Mouse (Mus musculus) adrenal gland, postnatal 25 days (tissue): ENCODE measurements around the gene Dscaml1. TPM values are rescaled to one million over a fixed set of nuclear protein-coding genes. Genes with fewer than 3 reads are reported as not detected.
A peak's percentile ranks its signal among the peaks of the same experiment; 100 is the strongest.

Experiments
- DNase-seq: peaks from one replicate; pipeline ENCODE4 v3.0.0; 2021; ENCODE audit warnings: mixed read lengths
- long read RNA-seq: library from polyadenylated mRNA; stranded (forward); transcript quantifications from one replicate; pipeline ENCODE4 v2.0.0, GENCODE M21; 2021
- total RNA-seq: library from RNA; stranded (reverse); gene quantifications from 2 replicates; pipeline ENCODE4 v1.2.3, GENCODE M21; 2021

Dscaml1 gene
- total RNA-seq = 0.62 and 1.5 TPM in 2 replicates
- long read RNA-seq = 0 reads

DNA sequence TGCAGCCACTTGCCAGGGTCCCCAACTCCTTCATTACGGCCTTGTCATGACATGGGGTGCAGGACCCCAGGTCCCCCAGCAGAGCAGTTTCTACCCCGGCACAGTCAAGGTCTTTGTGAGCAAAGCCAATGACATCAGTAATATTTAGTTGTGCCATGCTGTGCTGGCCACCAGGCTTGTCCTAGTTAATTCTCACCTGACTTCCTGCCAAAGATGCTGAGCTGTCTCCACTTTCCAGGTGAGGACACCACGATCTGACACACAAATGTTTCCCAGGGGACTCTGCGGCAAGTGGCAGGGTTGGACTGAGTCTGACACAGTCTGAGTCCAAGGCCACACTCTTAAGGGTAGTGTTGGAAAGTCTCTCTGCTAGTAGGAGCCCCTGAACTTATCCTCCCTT lies at the start of gene Dscaml1:
Gene Dscaml1, plus strand, starts transcription at position 173 of the 400 bp plus-strand sequence.
- DNase-seq = no peak

DNA sequence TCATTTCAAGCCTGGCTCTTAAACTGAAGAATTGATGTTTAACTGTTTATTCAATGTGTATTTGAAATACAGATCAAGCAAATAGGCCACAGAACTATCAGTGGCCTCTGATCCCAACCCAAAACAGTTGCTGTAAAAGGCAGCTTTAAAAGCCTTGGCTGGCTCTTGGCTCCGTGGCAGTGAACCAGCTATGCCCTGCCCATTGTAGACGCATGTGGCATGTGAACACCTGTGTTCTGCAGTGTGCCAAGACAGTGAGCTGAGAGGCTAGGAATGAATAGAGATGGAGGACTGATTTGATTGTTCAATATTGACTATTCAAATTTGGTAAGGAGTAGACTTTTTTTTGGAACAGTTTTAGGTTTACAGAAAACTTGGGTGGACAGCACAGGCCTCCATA lies 49.5 kb upstream of the Dscaml1 start:
- no peak for DNase-seq

DNA sequence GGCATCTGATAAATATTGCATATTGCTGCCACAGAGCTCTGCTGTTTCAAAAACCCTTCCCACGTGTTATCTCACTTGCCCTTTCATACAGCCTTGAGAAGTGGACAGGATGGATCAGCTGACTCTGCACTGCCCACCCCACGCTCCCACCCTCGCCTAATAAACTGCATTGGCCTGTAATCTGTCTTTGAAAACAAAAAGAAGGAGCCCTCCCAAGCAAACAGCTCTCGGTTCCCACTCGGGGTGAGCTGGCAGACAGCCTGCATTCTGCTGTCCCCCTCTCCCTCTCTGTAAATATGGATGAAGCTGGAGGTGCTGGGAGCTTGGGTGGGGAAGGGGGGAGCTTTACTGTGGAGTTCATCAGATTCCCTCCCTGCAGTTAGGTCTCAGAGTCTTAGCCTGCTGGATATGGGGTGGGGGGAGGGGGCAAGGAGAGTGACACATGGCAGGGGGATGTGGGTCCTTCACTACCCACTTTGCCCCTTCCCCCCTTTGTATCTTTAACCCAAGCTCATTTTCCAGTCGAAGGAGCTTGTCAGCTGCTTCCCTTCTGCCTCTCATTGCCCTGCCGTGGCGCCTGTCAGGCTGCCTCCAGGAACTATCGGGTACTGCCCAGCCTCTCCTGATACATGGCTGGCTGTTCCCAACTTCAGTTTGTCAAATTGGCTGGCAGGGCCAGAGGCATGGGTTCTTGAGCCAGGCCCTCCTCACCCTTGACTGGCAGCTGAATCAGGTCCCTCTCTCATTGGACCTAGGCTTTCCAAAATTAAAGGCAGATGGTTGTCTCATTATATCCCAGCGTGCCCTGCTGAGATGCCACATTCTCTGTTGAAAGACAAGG lies 45.8 kb upstream of the Dscaml1 start:
- DNase-seq = no peak

DNA sequence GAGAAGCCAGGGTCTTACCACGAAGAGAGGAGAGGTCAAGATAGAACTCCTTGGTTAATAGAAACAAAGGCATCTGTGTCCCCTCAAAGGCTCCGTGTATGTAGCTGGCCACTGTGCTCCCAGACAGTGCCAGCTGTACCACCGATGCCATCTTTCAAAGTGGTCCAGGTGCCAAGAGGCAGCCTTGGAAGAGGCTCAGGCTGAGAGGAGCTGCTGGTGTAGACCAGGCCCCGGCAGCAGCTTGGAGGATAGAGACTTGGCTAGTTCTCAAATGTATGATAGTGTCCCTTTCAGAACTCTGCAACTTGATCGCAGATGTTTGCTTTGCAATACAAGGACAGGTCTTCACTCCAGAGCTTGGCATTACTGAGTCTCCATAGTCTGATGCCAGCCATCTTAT lies 44.1 kb upstream of the Dscaml1 start:
- no peak for DNase-seq

DNA sequence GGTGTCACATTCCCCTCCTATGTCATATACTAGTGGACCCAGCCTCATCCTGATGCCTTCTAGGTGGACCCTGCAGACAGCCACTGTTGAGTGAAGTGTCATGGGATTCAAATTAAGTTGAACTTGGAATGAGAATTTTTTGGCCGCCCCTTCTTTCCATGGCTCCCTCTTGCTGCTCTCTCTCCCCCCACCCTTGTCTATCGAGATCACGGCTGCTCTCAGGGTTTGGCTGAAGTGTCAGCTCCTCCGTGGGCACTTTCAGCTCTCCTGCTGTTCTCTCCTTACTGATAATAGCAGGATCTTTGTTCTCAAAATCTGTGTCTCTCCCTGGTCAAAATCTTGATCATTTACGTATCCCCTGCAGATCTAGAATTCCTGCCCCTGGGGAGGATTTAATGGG lies 43.6 kb upstream of the Dscaml1 start:
- no peak for DNase-seq

DNA sequence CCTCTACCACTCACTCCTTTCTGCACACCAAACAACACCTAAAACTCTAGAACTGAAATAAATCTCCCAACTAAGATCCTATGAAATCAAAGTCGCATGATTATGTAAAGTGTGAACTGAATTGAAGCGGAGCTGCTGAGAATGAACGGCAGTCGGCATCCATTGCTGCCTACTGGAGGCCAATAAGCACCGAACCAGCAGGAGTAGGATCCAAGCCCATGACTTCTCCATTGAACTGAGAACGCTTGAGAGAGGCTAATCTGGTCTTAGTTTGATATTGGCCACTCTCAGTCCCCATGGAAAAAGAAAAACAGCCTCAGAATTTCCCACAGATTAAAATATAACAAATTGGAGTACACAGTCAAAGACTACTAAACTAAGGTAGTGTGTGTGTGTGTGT lies 42.5 kb upstream of the Dscaml1 start:
- DNase-seq = no peak

DNA sequence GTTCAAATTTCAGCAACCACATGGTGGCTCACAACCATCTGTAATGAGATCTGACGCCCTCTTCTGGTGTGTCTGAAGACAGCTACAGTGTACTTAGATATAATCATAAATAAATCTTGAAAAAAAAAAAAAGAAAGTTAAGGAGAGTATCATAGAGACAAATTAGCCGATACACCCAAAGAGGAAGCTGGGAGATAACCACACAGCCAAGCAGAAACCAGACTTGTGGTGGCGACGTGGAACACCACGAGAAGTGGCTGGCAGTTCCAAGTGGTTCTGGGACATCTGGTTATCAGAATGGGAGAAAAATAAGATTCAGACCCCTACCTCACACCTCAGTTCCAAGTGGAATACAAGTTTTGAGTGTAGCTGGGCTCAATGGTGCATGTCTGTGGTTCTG lies 39.7 kb upstream of the Dscaml1 start:
- no peak for DNase-seq

DNA sequence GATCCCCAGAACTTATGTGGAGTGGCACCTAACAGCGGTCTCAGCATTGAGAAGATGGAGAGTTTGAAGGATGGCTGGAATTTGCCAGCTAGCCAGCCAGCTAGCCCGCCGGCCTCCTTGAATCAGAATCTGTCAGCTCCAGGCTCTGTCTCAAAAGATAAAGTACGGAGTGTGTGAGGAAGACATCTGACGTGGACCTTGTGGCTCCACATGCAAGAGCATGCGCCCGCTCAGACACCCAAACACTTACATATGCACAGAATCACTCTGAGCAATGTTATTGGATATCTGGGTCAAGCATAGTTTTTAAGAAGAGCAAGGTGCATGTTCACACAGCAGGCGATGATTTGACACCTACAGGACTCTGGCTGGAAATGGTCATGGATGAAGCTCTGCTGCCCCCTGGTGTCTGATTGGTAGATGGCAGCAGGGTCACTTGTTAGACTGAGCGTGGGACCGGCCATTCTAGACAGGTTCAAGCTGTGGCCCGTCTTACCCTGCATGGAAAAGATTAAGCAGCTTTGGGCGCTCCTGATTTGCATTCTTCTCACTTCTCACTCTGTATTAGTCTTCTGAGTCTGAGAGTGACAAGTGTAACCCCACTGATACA lies 37.9 kb upstream of the Dscaml1 start:
- peak; percentile 82 for DNase-seq

DNA sequence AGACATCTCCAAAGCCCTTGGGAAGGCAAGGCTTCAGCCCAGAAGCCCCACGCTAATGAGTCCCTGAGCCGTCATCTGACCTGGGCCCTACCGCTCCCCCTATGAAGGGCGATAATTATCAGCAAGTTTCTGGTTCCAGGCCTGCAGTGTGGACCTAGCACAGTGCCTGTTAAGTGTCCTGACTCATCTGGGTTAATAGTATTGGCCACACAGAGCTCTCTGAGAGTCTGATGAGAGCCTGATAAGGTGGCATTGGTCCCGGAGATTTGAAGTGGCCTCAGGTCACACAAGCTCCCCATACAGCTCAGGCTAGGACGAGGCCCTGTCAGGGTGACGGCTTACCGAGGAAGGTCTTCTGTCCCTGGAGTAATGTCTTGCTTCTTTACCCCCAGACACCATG lies 36.8 kb upstream of the Dscaml1 start:
- no peak for DNase-seq

DNA sequence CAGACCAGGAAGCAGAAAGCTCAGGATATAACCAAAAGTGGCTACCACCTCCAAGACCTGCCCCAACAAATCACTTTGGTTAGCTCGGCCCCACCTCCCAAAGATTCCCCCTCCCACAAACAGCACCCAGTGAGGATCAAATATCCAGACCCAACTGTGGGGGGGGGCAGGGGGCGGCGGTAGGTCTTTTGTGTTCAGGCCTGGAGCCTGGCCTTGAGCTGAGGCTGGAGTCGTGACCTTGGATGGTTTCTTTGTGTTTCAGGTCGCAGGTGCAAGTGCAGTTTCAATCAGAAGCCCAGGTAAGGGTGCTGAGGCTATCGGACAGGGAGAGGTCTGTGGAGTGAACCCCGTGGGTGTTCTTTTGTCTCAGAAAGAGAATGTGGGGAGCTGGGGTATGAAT lies 35.1 kb upstream of the Dscaml1 start:
- no peak for DNase-seq

DNA sequence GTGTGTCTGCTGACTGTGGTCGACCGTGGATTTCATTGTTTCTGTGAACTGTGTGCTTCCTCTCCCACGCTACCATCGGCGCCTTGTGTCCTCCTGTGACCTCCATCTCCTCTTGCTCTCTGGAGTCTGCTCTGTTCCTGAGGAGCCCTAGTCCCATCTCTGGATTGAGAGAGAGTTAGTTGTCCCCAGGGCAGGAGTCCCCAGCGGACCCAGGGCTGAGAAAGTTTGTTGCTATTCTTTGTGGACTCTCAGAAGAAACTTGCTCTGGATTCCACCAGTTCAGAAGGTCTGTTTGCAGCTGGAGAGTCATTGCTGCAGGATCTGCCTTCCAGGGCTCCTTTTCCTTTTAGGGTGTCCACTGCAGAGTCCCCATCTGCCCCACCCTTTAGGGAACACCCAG lies 31.2 kb upstream of the Dscaml1 start:
- no peak for DNase-seq

DNA sequence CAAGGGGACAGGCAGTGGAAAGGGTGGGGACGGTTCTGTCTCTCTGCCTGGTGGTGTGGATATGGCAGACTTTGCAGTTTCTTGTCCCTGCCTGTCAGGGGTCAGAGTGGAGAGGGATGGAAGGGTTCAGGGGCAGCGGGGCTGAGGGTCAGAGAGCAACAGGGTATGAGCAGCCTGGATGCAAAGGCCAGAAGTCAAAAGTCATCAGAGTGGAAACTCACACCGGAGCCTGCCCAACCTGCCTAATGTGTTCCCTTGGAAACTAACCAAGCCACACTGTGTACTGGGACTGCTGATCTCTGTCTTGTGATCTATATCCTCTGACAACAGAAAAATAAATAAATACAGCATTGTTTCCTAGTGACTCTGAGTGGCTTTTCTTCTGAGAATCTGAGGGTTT lies 30.6 kb upstream of the Dscaml1 start:
- no peak for DNase-seq

DNA sequence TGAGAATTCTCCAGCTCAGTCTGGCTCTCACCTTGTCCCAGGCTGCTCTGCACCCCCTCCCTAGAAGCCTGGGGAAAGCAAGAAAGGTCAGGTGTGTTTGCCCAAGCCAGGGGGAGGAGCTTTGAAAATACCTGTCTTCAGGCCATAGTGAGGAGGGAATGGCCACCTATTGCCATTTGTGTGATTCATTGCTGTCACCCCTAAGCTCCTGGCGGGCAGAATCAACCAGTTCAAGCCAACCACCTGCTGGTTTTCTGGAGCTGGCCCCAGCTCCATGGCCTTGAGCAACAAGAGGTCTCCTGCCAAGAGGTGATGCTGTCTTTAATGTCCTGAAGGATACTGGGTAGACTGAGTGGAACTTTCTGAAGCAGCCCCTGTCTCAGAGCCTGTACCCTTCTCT lies 28.1 kb upstream of the Dscaml1 start:
- no peak for DNase-seq

DNA sequence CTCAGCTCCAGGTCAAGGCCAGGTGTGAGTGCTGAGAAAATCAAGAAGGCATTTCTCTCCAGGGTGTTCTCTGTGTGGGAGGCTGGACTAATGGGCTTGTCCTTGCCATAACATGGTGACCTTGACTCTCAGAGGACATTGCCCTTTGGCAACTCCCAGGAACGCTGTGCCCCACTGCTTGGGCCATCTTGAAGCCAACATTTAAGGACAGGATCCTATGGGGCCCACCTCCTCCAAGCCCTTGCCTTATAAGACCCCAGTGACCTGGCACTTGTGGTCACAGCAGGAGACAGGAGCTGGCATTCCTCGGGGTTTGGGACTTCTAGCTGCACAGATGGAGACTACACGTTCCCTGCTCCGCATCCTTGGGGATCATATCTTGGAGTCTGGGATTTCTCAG lies 27.0 kb upstream of the Dscaml1 start, which contains the start of gene Fxyd2:
Gene Fxyd2, plus strand, starts transcription at position 236 of the 400 bp plus-strand sequence.
- no peak for DNase-seq

DNA sequence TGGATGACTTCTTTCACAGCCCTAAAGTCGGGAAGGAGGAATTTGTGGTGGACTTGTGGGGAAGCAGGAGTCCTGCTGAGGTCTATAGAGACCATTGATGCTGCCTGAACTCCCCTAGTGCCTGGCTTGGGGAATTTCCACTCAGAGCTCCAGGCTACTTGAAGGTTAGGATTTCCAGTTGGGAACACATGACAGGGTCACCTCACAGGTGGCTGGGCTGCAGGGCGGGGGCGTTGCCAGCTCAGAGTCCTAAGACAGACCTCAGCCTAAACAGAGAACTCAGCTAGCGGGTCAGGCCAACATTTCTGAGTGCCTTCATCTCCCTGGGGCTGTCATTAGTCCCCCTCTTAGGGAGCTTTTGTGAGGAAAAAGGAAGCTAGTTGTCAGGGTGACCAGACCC lies 24.6 kb upstream of the Dscaml1 start:
- DNase-seq = no peak

DNA sequence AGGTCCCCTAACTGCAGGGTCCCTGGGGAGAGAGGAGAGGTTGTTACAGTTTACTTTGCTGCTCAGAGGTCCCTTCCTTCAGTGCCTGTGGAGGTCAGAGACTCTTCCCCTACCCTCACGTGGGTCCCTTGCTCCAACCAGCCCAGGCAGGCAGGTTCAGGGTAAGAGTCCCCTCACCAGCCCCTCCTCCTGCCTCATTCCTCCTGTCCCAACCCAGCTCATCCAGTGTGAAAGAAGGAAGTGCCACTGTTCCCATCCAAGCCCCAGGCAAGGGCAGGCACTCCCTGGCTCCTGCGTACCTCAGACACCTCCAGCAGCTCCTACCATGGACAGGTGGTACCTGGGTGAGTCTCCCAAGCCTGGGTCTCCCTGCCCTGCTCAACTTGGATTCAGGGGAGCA lies 23.5 kb upstream of the Dscaml1 start:
- DNase-seq = no peak

DNA sequence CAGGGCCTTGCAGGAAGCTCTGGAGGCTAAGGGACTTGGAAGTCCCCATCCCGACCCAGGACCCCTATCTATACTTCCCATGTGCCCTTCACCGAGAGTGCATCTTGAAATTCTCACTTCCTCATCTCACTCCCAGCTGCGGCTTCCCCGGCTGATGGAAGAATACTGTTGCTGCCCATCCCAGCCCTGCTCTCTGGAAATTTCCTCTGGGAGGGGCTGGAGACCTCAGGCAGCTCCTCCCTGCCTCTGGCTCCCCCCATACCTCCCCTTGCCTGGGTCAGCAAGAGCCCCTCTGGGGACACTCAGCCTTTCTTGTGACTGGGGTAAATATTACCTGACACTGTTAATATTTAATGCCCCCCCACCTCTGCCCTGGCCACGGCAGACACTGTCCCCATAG lies 20.7 kb upstream of the Dscaml1 start:
- no peak for DNase-seq

DNA sequence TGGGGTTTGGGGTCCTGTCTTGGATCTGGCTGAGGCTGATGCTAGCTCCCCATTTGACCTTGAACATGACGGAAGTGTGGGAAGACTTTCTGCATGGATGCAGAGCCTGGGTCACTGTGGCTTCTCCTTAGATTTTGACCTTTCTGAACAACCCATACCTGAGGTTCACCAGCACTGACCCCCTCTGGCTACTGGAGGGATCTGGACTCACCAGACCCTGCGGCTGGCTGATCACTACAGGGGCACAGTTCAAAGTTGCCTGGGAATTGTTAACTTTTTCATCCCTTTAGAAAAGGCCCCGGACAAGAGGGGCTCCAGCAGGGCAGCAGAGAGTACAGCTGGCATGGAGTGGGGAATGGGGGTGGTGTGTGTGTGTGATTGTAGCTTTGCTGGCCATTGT lies 19.6 kb upstream of the Dscaml1 start:
- DNase-seq = no peak

DNA sequence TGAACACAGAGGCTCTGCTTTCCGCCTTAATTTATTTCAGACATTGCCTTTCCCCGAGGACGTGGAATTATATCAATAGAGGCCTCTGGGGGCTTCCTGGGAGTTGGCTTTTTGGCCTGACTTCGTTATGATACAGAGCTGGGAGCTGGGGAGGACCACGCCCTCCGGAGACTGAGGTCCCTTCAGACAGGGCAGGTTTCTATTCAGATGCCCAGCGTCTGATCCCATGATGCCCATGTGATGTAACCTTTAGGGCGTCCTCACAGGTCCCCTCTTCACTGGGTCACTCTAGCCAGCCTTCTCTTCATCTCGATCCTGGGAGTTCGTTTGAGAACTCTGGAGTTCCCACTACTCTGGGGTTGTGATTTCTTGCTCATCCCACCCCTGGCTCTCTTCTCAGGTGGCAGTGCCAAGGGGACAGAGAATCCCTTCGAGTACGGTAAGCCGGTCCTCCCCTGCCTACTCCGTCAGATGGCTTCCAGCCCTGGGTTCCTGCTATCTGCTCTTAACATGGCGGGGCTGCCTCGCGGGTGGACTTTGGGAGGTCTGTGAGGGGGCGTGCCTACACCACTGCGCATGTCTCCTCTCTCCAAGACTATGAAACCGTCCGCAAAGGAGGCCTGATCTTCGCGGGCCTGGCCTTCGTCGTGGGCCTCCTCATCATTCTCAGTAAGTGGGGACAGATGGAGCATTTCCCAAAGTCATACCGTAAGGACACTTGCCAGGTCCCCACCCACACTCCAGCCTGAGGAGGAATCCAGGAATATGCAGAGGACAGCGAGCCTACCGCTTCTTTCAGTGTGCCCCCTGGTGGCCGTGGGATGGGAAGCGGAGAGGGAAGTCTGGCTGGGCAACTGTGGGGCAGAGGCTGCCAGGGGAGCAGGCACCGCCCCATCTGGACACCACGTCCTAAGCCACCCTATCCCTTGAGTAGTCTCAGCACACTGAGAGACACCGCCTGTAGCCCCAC lies 18.4 kb upstream of the Dscaml1 start:
- peak; percentile 87 for DNase-seq

DNA sequence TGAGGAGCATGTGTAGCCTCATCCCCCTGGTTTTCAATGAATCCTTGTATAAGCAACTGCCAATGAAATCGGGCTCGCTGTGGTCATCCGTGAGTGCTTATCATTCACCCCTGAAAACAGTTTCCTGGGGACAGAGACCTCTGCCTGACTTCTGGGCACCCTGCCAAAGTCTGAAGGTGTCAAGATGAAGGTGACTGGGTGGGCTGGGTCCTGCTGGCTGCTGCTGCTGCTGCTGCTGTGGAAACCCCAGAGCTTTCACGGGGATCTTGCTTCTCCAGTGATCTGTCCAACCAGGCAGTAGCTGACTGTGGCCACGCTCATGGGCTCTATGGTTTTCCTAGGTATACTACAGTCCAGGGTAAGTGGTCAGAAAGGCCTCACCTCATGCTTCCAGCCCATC lies 16.2 kb upstream of the Dscaml1 start:
- no peak for DNase-seq

DNA sequence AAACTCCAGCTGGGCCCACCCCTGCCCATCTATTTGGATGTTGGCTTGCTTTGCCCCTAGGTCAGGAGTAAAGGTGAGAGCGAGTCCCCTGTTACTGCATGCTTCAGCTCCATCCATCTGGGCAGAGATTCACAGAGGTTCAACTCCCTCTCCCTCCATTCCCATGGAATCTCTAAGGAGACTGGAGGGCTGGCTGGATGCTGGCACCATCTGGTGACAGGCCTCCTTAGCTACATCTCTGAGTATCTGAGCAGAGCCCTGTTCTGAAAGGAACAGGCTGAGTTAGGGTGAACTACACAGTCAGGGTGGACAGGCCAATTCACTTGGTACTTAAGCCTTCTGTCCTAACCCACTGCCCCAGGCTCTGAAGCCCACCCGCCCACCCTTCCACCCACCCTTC lies 15.8 kb upstream of the Dscaml1 start:
- no peak for DNase-seq

DNA sequence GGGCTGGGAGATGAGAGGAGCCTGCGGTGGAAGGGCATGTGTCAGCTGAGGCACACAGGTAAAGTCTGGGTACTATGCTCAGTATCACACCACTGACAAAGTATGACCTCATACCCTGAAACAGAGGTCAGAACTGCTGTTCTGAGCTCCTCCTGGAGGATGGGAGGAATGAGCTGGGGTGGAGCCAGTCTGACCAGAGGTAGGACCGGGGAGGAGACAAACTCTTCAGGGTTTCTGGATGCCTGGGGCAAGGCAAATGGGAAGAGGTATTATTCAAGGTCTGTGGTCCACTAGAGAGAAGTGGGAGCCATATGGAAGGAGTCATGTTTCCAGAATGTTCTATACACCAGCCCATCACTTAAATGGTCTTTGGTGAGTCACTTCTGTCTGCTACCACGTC lies 15.3 kb upstream of the Dscaml1 start:
- DNase-seq = no peak

DNA sequence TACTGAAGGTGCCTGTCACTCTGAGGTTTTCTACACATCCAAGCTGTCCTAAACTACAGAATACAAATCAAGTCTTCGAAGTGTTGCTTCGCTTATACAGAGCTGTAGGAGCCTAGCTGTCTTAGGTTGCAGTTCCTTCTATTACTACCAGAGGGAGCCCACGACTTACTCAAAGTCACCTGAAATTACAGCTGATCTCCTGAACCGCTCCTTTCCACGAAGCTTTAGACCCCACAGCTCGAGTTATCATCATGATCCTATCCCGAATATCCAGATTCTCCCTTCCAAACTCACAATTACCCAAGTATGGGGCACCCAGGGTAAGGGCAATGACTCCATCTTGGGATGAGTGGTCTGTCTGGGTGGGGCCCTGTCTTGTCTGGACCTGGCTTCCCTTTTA lies 14.6 kb upstream of the Dscaml1 start:
- DNase-seq = no peak
